Mouse (Mus musculus): ENCODE results near the gene Prmt9. TPM values are rescaled to one million over a fixed set of nuclear protein-coding genes. Genes with fewer than 3 reads are reported as not detected.

Gene Prmt9
- polyA plus RNA-seq, 1 experiment from 2014 or later: 23.2 TPM

- Histone ChIP-seq H3K4me2 (replicated peaks; ENCODE audit: low read depth, low read length) (no peak overlapping the region), H3K9ac (replicated peaks; ENCODE audit: low read length) (no peak overlapping the region), H3K4me1 (ENCODE audit: insufficient read depth, low read length) (peaks cover 22% of the 10 kb centered on the region), H3K4me3 (ENCODE audit: low read length) (no peak overlapping the region), H3K27ac (ENCODE audit: low read length) (no peak overlapping the region), H3K36me3 (ENCODE audit: insufficient read depth, low read length) (no peaks in the 10 kb centered on the region), H3K9me3 (ENCODE audit: low read length) (no peaks in the 10 kb centered on the region), H3K27me3 (ENCODE audit: insufficient read depth, low read length) (no peaks in the 10 kb centered on the region)
- no peak for ATAC-seq (ENCODE audit: low FRiP score, low TSS enrichment)
- 73% methylated on average over 8 of the region's 8 CpGs for WGBS
Observed at GRCm38 (mm10) chr8:77526130-77526529, 23.1 kb upstream of the Prmt9 start.

DNA sequence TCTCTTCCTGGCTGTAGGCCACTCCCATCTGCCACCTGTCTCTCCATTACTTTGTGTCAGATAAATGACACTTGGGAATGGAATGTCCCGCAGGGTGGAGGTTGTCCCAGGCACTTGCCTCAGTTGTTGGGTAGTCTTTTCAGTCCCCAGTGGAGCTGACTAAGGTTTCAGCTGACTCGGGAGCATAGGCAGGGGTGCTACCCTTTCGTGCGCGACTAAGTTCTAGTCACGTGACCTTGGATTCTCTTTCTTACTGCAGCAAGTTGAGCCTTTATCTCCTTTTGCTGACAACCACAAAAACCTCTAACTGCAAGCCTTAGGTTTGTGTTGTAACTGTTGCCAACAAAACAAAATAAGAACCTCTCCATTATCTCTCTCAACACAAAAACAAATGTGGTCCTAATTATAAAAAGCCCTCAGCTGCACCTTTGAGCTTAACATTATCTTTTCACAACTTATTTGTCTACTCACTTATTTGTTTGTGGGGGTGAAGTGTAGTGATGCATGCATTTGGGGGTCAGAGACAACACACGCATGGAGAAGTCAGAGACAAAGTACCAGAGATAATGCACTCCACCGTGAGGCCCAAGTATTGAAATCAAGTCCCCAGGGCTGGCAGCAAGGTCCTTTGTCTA, 14.7 kb upstream of the Prmt9 start:
- Histone ChIP-seq H3K27ac (ENCODE audit: low read length) (no peak overlapping the region), H3K4me3 (ENCODE audit: low read length) (no peak overlapping the region), H3K27me3 (ENCODE audit: insufficient read depth, low read length) (no peaks in the 10 kb centered on the region), H3K4me1 (ENCODE audit: insufficient read depth, low read length) (no peaks in the 10 kb centered on the region), H3K9ac (replicated peaks; ENCODE audit: low read length) (no peak overlapping the region), H3K9me3 (ENCODE audit: low read length) (no peaks in the 10 kb centered on the region), H3K4me2 (replicated peaks; ENCODE audit: low read depth, low read length) (no peak overlapping the region), H3K36me3 (ENCODE audit: insufficient read depth, low read length) (no peaks in the 10 kb centered on the region)
- 60% methylated on average over 8 of the region's 8 CpGs for WGBS
- no peak; the same call in 1 of the 2 replicates for ATAC-seq (ENCODE audit: low FRiP score, low TSS enrichment)

- Histone ChIP-seq H3K27me3 (ENCODE audit: insufficient read depth, low read length) (no peaks in the 10 kb centered on the region), H3K9me3 (ENCODE audit: low read length) (no peaks in the 10 kb centered on the region), H3K36me3 (ENCODE audit: insufficient read depth, low read length) (no peaks in the 10 kb centered on the region), H3K4me2 (replicated peaks; ENCODE audit: low read depth, low read length) (no peak overlapping the region), H3K4me1 (ENCODE audit: insufficient read depth, low read length) (no peaks in the 10 kb centered on the region), H3K27ac (ENCODE audit: low read length) (no peak overlapping the region), H3K4me3 (ENCODE audit: low read length) (no peak overlapping the region), H3K9ac (replicated peaks; ENCODE audit: low read length) (no peak overlapping the region)
- peak; percentile 49; the same call in 1 of the 2 replicates for ATAC-seq (ENCODE audit: low FRiP score, low TSS enrichment)
- 82% methylated on average over 5 of the region's 5 CpGs for WGBS
Observed at GRCm38 (mm10) chr8:77535026-77535595, 14.1 kb upstream of the Prmt9 start.

DNA sequence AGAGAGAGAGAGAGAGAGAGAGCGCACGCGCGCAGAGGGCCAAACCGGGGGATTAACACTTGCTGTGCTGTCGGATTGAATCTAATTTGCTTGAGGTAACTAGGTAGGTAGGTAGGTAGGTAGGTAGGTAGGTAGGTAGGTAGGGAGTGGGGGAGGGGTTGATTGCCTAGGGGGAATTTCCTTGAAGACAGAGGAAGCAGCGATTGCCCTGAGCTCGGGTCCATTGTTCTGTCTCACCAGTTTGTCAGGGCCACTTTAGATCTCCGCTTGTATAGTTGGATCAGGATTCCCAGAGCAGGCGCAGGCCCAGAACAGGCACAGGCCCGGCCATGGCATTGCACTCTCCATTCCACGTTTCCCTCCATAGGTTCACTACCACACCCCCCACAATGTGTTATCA, 12.4 kb upstream of the Prmt9 start:
- no peaks in the 10 kb centered on the region for H3K27me3 ChIP-seq (ENCODE audit: insufficient read depth, low read length)
- no peaks in the 10 kb centered on the region for H3K36me3 ChIP-seq (ENCODE audit: insufficient read depth, low read length)
- H3K27ac ChIP-seq (ENCODE audit: low read length): no peak overlapping the region
- H3K4me1 ChIP-seq (ENCODE audit: insufficient read depth, low read length): no peaks in the 10 kb centered on the region
- no peak for ATAC-seq (ENCODE audit: low FRiP score, low TSS enrichment)
- 84% methylated on average over 12 of the region's 12 CpGs for WGBS
- H3K9me3 ChIP-seq (ENCODE audit: low read length): no peaks in the 10 kb centered on the region
- no peak overlapping the region for H3K9ac ChIP-seq (replicated peaks; ENCODE audit: low read length)
- no peak overlapping the region for H3K4me2 ChIP-seq (replicated peaks; ENCODE audit: low read depth, low read length)
- H3K4me3 ChIP-seq (ENCODE audit: low read length): no peak overlapping the region

GRCm38 (mm10) chr8:77538256-77538655, 10.9 kb upstream of the Prmt9 start:
- Histone ChIP-seq H3K36me3 (ENCODE audit: insufficient read depth, low read length) (no peaks in the 10 kb centered on the region), H3K9ac (replicated peaks; ENCODE audit: low read length) (no peak overlapping the region), H3K27ac (ENCODE audit: low read length) (no peak overlapping the region), H3K9me3 (ENCODE audit: low read length) (no peaks in the 10 kb centered on the region), H3K4me2 (replicated peaks; ENCODE audit: low read depth, low read length) (no peak overlapping the region), H3K4me1 (ENCODE audit: insufficient read depth, low read length) (no peaks in the 10 kb centered on the region), H3K27me3 (ENCODE audit: insufficient read depth, low read length) (no peaks in the 10 kb centered on the region), H3K4me3 (ENCODE audit: low read length) (no peak overlapping the region)
- 88% methylated on average over 1 of the region's 1 CpGs for WGBS
- ATAC-seq (ENCODE audit: low FRiP score, low TSS enrichment): no peak

DNA sequence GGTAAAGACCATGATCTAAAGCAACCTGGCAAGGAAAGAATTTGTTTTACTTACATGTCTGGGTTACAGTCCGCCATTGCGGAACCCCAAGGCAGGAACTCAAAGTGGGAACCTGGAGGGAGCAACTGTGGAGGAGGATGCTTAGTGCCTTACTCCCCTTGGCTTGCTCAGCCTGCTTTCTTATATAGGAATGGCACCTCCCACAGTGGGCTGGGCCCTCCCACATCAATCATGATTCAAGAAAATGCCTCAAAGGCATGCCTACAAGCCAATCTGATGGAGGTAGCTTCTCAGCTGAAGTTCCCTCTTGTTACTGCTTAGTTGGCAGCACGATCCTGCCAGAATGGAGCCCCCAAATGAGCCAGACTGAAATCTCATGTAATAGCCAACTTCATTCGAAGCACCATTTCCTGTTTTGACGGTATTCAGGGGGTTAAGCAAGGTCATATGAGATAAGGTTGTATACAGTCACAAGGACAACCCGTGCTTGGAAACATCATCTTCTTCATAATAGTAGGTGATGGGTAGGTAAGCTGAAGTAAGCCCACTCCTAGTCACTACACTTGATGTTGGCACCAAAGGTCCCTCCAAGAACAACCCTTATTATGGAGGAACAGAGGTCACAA, 5.9 kb upstream of the Prmt9 start:
- Histone ChIP-seq H3K4me2 (replicated peaks; ENCODE audit: low read depth, low read length) (no peak overlapping the region), H3K27ac (ENCODE audit: low read length) (no peak overlapping the region), H3K27me3 (ENCODE audit: insufficient read depth, low read length) (no peaks in the 10 kb centered on the region), H3K9ac (replicated peaks; ENCODE audit: low read length) (no peak overlapping the region), H3K4me3 (ENCODE audit: low read length) (no peak overlapping the region), H3K9me3 (ENCODE audit: low read length) (no peaks in the 10 kb centered on the region), H3K4me1 (ENCODE audit: insufficient read depth, low read length) (no peaks in the 10 kb centered on the region), H3K36me3 (ENCODE audit: insufficient read depth, low read length) (no peaks in the 10 kb centered on the region)
- 83% methylated on average over 6 of the region's 6 CpGs for WGBS
- ATAC-seq (ENCODE audit: low FRiP score, low TSS enrichment): no peak

DNA sequence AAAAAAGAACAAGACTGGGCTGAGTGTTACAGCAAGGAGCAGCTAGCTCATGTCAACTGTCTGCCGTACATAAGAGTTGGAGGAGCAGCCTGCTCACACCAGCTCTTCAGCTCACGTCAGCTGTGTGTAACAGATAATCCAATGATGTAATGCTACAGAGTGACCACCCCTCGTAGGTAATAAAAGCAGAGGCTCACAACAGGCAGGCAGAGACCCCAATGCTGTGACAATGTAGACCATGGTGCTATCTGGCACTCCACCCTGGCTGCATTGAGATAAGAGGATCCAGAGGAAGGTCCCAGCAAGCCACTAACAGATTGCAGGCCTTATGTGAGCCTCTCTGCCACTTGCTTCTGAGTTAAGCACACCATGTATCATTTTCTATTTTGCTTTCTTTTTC, 4.8 kb upstream of the Prmt9 start:
- no peaks in the 10 kb centered on the region for H3K4me1 ChIP-seq (ENCODE audit: insufficient read depth, low read length)
- H3K36me3 ChIP-seq (ENCODE audit: insufficient read depth, low read length): no peaks in the 10 kb centered on the region
- H3K4me3 ChIP-seq (ENCODE audit: low read length): no peak overlapping the region
- 57% methylated on average over 3 of the region's 3 CpGs for WGBS
- no peaks in the 10 kb centered on the region for H3K27me3 ChIP-seq (ENCODE audit: insufficient read depth, low read length)
- H3K9me3 ChIP-seq (ENCODE audit: low read length): no peaks in the 10 kb centered on the region
- H3K9ac ChIP-seq (replicated peaks; ENCODE audit: low read length): no peak overlapping the region
- ATAC-seq (ENCODE audit: low FRiP score, low TSS enrichment): no peak
- H3K27ac ChIP-seq (ENCODE audit: low read length): no peak overlapping the region
- H3K4me2 ChIP-seq (replicated peaks; ENCODE audit: low read depth, low read length): no peak overlapping the region

- ATAC-seq (ENCODE audit: low FRiP score, low TSS enrichment): no peak
- H3K4me3 ChIP-seq (ENCODE audit: low read length): no peak overlapping the region
- WGBS: 91% methylated on average over 4 of the region's 4 CpGs
Observed at GRCm38 (mm10) chr8:77545616-77546015, 3.6 kb upstream of the Prmt9 start.

DNA sequence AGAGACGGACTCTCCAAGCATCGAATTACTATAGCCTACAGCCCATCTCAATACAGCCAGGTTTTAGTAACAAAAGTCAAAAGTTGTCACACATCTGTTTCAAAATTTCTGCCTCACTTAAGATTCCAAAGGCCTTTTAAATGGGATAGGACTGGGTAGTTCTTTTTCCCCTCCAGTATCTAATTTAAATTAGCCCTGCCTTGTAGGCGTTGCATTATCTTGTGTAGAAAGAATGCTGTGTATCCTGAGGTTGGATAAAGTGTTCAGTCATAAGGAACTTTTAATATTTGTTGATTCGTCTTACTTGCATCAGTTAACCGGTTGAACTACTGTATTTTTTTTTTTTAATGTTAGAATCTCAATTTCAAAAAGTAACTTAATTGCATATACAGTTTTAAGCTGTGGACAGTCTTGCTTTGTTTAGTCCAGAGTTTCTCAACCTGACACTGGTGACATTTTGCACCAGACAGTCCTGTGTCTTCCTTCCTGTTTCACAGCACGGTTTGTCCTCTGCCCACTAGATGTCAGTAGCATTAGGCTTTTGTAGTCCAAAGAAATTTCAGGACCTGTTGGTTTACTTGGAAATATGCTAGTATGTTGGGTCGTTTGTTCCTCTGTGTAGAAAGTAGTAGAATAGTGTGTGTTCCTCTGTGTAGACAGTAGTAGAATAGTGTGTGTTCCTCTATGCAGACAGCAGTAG, 834 bp downstream of the Prmt9 start:
- Histone ChIP-seq H3K4me1 (ENCODE audit: insufficient read depth, low read length) (no peaks in the 10 kb centered on the region), H3K4me2 (replicated peaks; ENCODE audit: low read depth, low read length) (peak overlapping the region; percentile 77), H3K27me3 (ENCODE audit: insufficient read depth, low read length) (no peaks in the 10 kb centered on the region), H3K36me3 (ENCODE audit: insufficient read depth, low read length) (peaks cover 28% of the 10 kb centered on the region), H3K9ac (replicated peaks; ENCODE audit: low read length) (peak overlapping the region; percentile 79), H3K9me3 (ENCODE audit: low read length) (no peaks in the 10 kb centered on the region), H3K27ac (ENCODE audit: low read length) (peak overlapping the region; percentile 78; the same call in 1 of the 2 replicates), H3K4me3 (ENCODE audit: low read length) (peak overlapping the region; percentile 59)
- 16% methylated on average over 7 of the region's 7 CpGs for WGBS
- ATAC-seq (ENCODE audit: low FRiP score, low TSS enrichment): no peak

More at GRCm38 (mm10) chr8:77545616-77546015, 3.6 kb upstream of the Prmt9 start:
- H3K9ac ChIP-seq (replicated peaks; ENCODE audit: low read length): no peak overlapping the region
- no peak overlapping the region for H3K27ac ChIP-seq (ENCODE audit: low read length)
- no peaks in the 10 kb centered on the region for H3K4me1 ChIP-seq (ENCODE audit: insufficient read depth, low read length)
- H3K36me3 ChIP-seq (ENCODE audit: insufficient read depth, low read length): no peaks in the 10 kb centered on the region
- H3K27me3 ChIP-seq (ENCODE audit: insufficient read depth, low read length): no peaks in the 10 kb centered on the region
- H3K4me2 ChIP-seq (replicated peaks; ENCODE audit: low read depth, low read length): no peak overlapping the region
- H3K9me3 ChIP-seq (ENCODE audit: low read length): no peaks in the 10 kb centered on the region

- H3K9me3 ChIP-seq (ENCODE audit: low read length): no peaks in the 10 kb centered on the region
- H3K4me2 ChIP-seq (replicated peaks; ENCODE audit: low read depth, low read length): no peak overlapping the region
- ATAC-seq (ENCODE audit: low FRiP score, low TSS enrichment): no peak
- no peak overlapping the region for H3K9ac ChIP-seq (replicated peaks; ENCODE audit: low read length)
- no peak overlapping the region for H3K27ac ChIP-seq (ENCODE audit: low read length)
- no peaks in the 10 kb centered on the region for H3K4me1 ChIP-seq (ENCODE audit: insufficient read depth, low read length)
- WGBS: 92% methylated on average over 3 of the region's 3 CpGs
- peaks cover 49% of the 10 kb centered on the region for H3K36me3 ChIP-seq (ENCODE audit: insufficient read depth, low read length)
- no peaks in the 10 kb centered on the region for H3K27me3 ChIP-seq (ENCODE audit: insufficient read depth, low read length)
- no peak overlapping the region for H3K4me3 ChIP-seq (ENCODE audit: low read length)
Observed at GRCm38 (mm10) chr8:77552491-77552890, 3.3 kb downstream of the Prmt9 start.

Measured in kidney, embryonic 16.5 days (tissue).